Mouse (Mus musculus): ENCODE measurements around the gene AU015836. TPM values are rescaled to one million over a fixed set of nuclear protein-coding genes. Genes with fewer than 3 reads are reported as not detected.

The AU015836 gene
- polyA plus RNA-seq, 1 experiment = not detected

GRCm38 (mm10) chrX:94016891-94017290 lies 48.4 kb downstream of the AU015836 start:
- Histone ChIP-seq H3K4me1 (ENCODE audit: control insufficient read depth, insufficient read depth, insufficient read length) (no peaks in the 10 kb centered on the region), H3K4me3 (ENCODE audit: extremely low read depth, insufficient read depth, insufficient read length) (no peak overlapping the region), H3K27me3 (ENCODE audit: control insufficient read depth, insufficient read depth, low read length) (no peaks in the 10 kb centered on the region), H3K36me3 (ENCODE audit: control insufficient read depth, insufficient read depth, low read length) (no peaks in the 10 kb centered on the region), H3K27ac (ENCODE audit: insufficient read depth, low read length) (no peak overlapping the region)
- DNase-seq (ENCODE audit: low read depth in 1 of 2, low spot score in 2 of 2) = no peak
- TF ChIP-seq POLR2A (IDR thresholded peaks at IDR 0.05; ENCODE audit: low read depth, low read length) (no peak), CTCF (IDR thresholded peaks at IDR 0.05; ENCODE audit: extremely low read depth, insufficient read depth, insufficient read length, insufficient replicate concordance) (no peak)
- WGBS = 75% methylated on average over 1 of the region's 1 CpGs

GRCm38 (mm10) chrX:94022264-94022874 lies 53.9 kb downstream of the AU015836 start:
- no peak for DNase-seq (ENCODE audit: low read depth in 1 of 2, low spot score in 2 of 2)
- TF ChIP-seq POLR2A (IDR thresholded peaks at IDR 0.05; ENCODE audit: low read depth, low read length) = no peak
- TF ChIP-seq CTCF (IDR thresholded peaks at IDR 0.05; ENCODE audit: extremely low read depth, insufficient read depth, insufficient read length, insufficient replicate concordance) = no peak
- Histone ChIP-seq H3K4me3 (ENCODE audit: extremely low read depth, insufficient read depth, insufficient read length) (no peak overlapping the region), H3K27ac (ENCODE audit: insufficient read depth, low read length) (no peak overlapping the region), H3K36me3 (ENCODE audit: control insufficient read depth, insufficient read depth, low read length) (no peaks in the 10 kb centered on the region), H3K27me3 (ENCODE audit: control insufficient read depth, insufficient read depth, low read length) (no peaks in the 10 kb centered on the region), H3K4me1 (ENCODE audit: control insufficient read depth, insufficient read depth, insufficient read length) (no peaks in the 10 kb centered on the region)
- WGBS = 78% methylated on average over 5 of the region's 5 CpGs

Other genes with a start within 250 kb of the AU015836 start
- gene Pdk3, start 136.5 kb upstream of the AU015836 start, polyA plus RNA-seq (2012; rRNA removed) = 7.3 and 10.4 TPM in 2 replicates
- gene Zfx, start 155.0 kb downstream of the AU015836 start, polyA plus RNA-seq (2012; rRNA removed) = 3.7 and 3.8 TPM in 2 replicates
- gene Eif2s3x, start 244.2 kb downstream of the AU015836 start, polyA plus RNA-seq (2012; rRNA removed) = 23.6 and 23.7 TPM in 2 replicates

Data from spleen, adult 2 months (tissue).